Mouse (Mus musculus) forebrain, embryonic 10.5 days (tissue): ENCODE data around the gene Zcchc4. TPM values are rescaled to one million over a fixed set of nuclear protein-coding genes. Genes with fewer than 3 reads are reported as not detected.
"Not testable (repeated sequence)": the region's sequence is repeated elsewhere in the genome, so short reads cannot be mapped to it uniquely, and the experiment has no call there.

Experiments used
- DNase-seq: peaks from one replicate; pipeline ENCODE4 v3.0.0-alpha.2; 2017; ENCODE audit warnings: low spot score; ENCODE audit errors: extremely low spot score
- H3K27ac ChIP-seq: fragments of 300-500 bp; sonication (generic); 2 replicates; pipeline ENCODE4 v1.5.1; 2016; ENCODE audit warnings: mild to moderate bottlenecking
- H3K27me3 ChIP-seq: fragments of 300-500 bp; sonication (generic); 2 replicates; pipeline ENCODE4 v1.6.1; 2016; ENCODE audit warnings: mild to moderate bottlenecking; ENCODE audit not compliant: poor library complexity, severe bottlenecking
- H3K36me3 ChIP-seq: fragments of 300-500 bp; sonication (generic); replicated peaks from 2 replicates; pipeline ENCODE4 v1.6.1; 2016; ENCODE audit warnings: mild to moderate bottlenecking, moderate library complexity
- H3K4me1 ChIP-seq: fragments of 300-500 bp; sonication (generic); 2 replicates; pipeline ENCODE4 v1.6.1; 2016
- H3K4me3 ChIP-seq: fragments of 300-500 bp; sonication (generic); 2 replicates; pipeline ENCODE4 v1.5.1; 2016; ENCODE audit warnings: mild to moderate bottlenecking, moderate library complexity
- H3K9me3 ChIP-seq: fragments of 300-500 bp; sonication (generic); 2 replicates; pipeline ENCODE4 v1.6.1; 2016; ENCODE audit warnings: mild to moderate bottlenecking, moderate library complexity
- WGBS: fragments of 180-500 bp; shearing (Covaris S2); methylation state at CpG from one replicate; pipeline ENCODE4 v1.1.7; 2016; 5-methylcytosine and 5-hydroxymethylcytosine counted together
- polyA plus RNA-seq: library from polyadenylated mRNA; unstranded; fragments of >200 nt; fragmentation: Nextera tagmentation; extraction: Ambion mirVana; gene quantifications from 2 replicates; pipeline ENCODE4 v1.2.1, GENCODE M21; 2016

The Zcchc4 gene
- polyA plus RNA-seq, 1 experiment from 2014 or later: 21.5 TPM

DNA sequence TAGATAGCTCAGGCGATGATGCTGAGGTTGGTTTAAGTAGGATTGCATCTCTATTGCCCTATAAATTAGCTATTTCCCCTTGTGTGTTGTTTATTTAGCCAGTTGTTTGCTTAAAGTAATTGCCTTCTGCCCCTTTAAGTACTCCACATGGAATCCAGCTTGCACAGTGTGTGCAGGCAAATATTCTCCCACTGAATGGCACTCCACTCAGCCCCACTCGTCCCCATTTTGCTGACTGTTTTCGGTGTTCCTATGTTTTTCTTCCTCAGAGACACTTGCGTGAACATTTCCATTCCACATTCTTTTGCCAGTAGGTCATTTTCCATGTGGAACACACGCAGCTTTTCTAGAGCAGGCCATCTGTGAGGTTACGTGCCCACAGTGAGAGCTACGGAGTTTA lies 12.6 kb upstream of the Zcchc4 start:
- Histone ChIP-seq H3K27ac (no peak overlapping the region), H3K9me3 (no peaks in the 10 kb centered on the region), H3K4me1 (no peaks in the 10 kb centered on the region), H3K27me3 (no peaks in the 10 kb centered on the region), H3K4me3 (no peak overlapping the region), H3K36me3 (peaks cover 21% of the 10 kb centered on the region)
- WGBS: 94% methylated on average over 7 of the region's 7 CpGs
- no peak for DNase-seq

DNA sequence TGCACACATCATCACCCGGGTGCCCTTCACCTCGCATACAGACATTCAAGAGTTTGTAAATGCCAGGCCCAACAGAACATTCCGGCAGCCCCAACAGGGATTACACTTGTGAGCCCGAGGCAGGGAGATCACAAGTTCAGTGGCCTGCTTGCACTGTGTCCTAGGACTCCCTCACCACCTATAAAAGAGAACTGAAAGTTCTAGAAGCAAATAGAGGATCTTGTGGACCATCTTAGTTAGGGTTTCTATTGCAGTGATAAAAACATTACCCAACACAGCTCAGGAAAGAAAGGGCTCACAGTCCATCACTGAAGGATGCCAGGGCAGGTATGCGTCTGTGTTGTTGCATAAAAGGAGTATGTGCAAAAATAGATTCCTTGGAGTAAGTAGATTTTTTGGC lies 942 bp upstream of the Zcchc4 start:
- H3K36me3 ChIP-seq: peaks cover 12% of the 10 kb centered on the region

DNA sequence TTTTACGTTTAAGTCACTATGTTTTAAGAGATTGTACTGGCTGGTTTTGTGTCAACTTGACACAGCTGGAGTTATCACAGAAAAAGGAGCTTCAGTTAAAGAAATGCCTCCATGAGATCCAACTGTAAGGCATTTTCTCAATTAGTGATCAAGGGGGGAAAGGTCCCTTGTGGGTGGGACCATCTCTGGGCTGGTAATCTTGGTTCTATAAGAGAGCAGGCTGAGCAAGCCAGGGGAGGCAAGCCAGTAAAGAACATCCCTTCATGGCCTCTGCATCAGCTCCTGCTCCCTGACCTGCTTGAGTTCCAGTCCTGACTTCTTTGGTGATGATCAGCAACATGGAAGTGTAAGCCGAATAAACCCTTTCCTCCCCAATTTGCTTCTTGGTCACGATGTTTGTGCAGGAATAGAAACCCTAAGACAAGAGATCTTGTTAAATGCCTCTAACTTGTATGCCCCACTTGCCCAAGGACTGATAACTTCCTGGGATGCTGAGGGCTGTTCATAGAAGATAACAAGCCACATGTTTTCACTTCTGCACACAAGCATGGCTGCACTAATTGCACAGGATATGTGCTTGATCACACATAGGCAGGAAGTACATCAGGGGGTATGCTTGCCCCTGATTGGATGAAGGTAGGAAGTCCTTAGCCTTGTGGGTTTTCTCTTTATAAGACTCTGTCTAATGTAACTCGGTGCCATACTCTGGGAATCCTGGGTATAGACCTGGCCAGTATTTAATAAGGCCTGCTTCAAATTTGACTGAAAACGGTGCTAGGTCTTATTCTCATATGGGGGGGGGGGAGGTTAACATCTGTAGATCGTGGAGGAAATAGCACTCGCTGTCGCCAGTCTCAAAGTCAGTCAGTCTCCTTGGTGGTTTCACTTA lies 1.5 kb downstream of the Zcchc4 start:
- H3K9me3 ChIP-seq, H3K4me3 ChIP-seq, H3K4me1 ChIP-seq, H3K27ac ChIP-seq, H3K36me3 ChIP-seq, DNase-seq, H3K27me3 ChIP-seq: not testable (repeated sequence)
- WGBS: 92% methylated on average over 8 of the region's 8 CpGs

More for the DNA sequence above, 942 bp upstream of the Zcchc4 start:
- Histone ChIP-seq H3K4me1 (no peaks in the 10 kb centered on the region), H3K27me3 (no peaks in the 10 kb centered on the region), H3K9me3 (no peaks in the 10 kb centered on the region), H3K4me3 (no peak overlapping the region), H3K27ac (no peak overlapping the region)
- WGBS: 91% methylated on average over 5 of the region's 5 CpGs
- no peak for DNase-seq

DNA sequence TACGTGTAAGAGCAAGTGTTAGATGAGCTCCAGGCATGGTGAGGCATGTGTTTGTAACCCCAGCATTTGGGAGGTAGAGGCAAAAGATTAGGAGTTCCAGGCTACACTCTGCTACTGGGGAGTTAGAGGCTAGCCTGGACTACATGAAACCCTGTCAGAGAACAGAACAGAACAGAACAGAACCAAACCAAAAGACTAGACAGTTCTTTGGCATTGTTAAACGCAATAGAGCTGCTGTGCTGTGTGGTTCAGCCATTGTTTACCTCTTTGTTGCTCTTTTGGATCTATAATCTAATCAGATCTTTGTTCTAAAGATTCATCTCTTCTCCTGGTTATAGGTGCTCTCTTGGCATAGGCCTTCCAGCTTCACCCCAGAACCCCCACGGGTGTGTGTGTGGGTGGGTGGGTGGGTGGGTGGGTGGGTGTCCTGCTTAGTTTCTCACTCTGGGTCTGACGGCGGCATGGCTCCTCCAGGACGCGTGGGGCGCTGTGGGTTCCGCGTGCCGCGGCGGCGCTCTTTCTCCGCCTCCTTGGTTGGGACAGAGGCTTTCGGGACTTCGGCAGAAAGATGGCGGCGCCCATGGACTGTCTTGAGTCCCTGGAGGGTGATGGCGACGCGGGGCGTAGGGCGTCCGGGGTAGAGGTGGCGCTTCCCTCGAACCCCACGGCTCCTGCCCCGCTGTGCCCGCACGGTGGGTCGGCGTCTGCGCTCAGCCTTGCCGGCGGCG lies 7.5 kb downstream of the Zcchc4 start:
- Histone ChIP-seq H3K9me3 (no peaks in the 10 kb centered on the region), H3K27me3 (no peaks in the 10 kb centered on the region), H3K4me1 (peaks cover 4% of the 10 kb centered on the region; the same call in 1 of the 2 replicates), H3K36me3 (peaks cover 21% of the 10 kb centered on the region), H3K4me3 (peak overlapping the region; percentile 92), H3K27ac (peak overlapping the region; percentile 93)
- WGBS: 4% methylated on average over 37 of the region's 37 CpGs
- DNase-seq: peak; percentile 87

DNA sequence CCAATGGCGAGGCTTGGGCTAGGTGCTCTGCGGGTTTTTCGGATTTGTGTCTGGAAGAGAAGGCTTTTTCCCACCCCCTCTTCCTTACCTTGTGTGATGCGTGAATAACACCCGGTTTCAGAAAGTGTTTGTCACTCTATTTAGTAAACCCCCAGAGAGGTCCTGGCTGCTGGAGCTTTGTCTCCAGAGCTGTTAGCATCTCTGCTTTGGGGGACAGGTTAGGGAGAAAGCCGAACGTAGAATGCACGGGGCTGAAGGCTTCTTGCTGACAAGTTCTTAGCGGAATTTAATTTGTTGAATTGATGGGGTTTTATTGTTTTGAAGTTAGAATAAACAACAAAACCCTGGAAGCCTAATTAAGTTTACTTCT lies 8.0 kb downstream of the Zcchc4 start:
- DNase-seq: no peak
- H3K36me3 ChIP-seq: peaks cover 23% of the 10 kb centered on the region
- under 1% methylated on average over 9 of the region's 9 CpGs for WGBS
- H3K4me1 ChIP-seq: peaks cover 4% of the 10 kb centered on the region; the same call in 1 of the 2 replicates
- no peaks in the 10 kb centered on the region for H3K27me3 ChIP-seq
- H3K9me3 ChIP-seq: no peaks in the 10 kb centered on the region
- peak overlapping the region; percentile 93 for H3K27ac ChIP-seq
- H3K4me3 ChIP-seq: peak overlapping the region; percentile 92

DNA sequence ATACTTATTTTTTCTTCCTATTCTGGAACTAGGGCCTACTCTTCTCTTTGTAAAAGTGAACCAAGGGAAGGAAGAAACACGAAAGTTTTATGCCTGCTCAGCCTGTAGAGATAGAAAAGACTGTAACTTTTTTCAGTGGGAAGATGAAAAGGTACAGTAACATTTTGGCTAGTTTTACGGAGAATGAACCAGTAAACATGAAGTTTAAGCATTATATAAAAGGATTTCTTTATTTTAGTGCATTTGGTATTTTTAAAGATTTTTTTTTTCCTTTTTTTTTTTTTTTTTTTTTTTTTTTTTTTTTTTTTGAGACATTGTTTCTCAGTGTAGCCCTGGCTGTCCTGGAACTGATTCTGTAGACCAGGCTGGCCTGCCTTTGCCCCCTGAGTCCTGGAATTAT lies 8.7 kb downstream of the Zcchc4 start:
- H3K27ac ChIP-seq: no peak overlapping the region
- peaks cover 4% of the 10 kb centered on the region; the same call in 1 of the 2 replicates for H3K4me1 ChIP-seq
- DNase-seq: no peak
- WGBS: 87% methylated on average over 2 of the region's 2 CpGs
- no peaks in the 10 kb centered on the region for H3K9me3 ChIP-seq
- no peaks in the 10 kb centered on the region for H3K27me3 ChIP-seq
- H3K36me3 ChIP-seq: peaks cover 25% of the 10 kb centered on the region
- H3K4me3 ChIP-seq: peak overlapping the region; percentile 92

DNA sequence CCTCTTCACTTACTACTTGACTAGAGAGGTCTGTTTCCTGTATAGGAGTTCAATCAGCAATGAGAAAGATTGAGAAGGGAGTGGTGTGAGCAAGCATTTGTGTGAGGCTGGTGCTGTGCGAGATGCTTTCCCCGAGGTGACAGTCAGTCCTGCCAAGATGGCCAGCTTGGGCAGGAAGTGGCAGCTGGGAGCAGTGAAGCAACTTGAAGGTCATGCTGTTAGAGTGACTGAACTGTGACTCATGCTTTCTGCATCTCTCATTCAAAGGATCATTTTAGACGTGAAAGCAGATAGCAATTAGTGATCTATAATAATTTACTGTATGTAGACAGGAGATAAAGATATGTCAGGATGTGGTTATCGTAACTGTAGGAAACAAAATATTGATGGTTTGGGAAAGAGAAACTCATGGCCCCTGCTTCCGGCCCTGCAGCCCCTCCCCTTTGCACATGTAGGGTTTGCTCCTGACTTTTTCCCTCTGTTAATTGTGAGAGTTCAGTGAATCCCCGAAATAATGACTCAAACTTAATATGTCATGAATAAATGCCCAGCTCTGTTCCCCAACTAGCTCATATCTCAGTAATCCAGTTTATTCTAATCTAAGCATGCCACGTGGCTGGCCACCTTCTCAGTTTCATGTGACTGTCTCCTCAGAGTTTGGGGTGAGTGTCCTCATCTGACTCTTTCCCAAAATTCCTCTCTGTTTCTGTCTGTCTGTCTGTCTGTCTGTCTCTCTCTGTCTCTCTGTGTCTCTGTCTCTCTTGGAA lies 11.5 kb downstream of the Zcchc4 start:
- WGBS: 90% methylated on average over 7 of the region's 7 CpGs
- Histone ChIP-seq H3K9me3 (no peaks in the 10 kb centered on the region), H3K4me3 (no peak overlapping the region), H3K27me3 (no peaks in the 10 kb centered on the region), H3K36me3 (peaks cover 41% of the 10 kb centered on the region), H3K4me1 (peaks cover 4% of the 10 kb centered on the region; the same call in 1 of the 2 replicates), H3K27ac (no peak overlapping the region)
- no peak for DNase-seq

DNA sequence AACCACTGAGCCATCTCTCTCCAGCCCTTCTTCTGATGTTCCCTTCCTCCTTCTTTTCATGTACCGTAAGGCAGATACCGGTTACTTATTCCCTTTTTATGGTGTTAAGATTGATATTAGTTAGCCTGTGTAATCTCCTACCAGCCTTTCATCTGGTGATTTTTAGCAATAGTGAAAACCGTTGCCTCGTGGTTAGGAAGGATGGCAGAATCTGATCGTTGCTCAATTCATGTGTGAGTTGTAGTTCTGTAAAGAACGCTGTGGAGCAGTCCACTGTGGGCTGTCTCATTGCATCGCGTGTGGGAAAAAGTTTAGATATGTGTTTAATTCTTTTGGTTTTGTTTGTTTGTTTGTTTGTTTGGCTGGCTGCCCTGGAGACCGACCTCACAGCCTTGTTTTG lies 18.0 kb downstream of the Zcchc4 start:
- Histone ChIP-seq H3K27ac (no peak overlapping the region), H3K9me3 (no peaks in the 10 kb centered on the region), H3K4me3 (no peak overlapping the region), H3K36me3 (peaks cover 42% of the 10 kb centered on the region), H3K4me1 (no peaks in the 10 kb centered on the region), H3K27me3 (no peaks in the 10 kb centered on the region)
- DNase-seq: no peak
- WGBS: 96% methylated on average over 9 of the region's 9 CpGs

DNA sequence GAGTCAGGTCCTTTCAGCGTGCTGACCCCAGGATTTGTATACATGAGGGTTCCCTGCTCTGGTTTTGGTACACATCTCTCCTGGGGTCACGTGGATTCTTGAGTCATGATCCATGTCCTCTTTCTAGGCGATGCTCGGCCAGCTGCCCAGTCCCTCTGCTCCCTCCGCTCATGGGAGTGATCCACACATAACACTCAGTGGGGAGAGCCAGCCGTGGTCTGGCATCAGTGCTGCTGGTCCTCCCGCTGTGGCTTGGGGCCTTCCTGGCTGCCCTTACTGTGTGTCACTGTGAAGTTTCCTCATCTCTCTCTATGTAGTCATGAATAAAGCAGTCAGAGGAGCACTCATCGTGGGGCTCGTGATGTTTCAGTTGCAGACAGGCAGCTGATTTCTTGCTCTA lies 18.9 kb downstream of the Zcchc4 start:
- Histone ChIP-seq H3K27ac (no peak overlapping the region), H3K4me1 (no peaks in the 10 kb centered on the region), H3K27me3 (no peaks in the 10 kb centered on the region), H3K36me3 (peaks cover 49% of the 10 kb centered on the region), H3K4me3 (no peak overlapping the region), H3K9me3 (no peaks in the 10 kb centered on the region)
- no peak for DNase-seq
- 92% methylated on average over 9 of the region's 9 CpGs for WGBS

DNA sequence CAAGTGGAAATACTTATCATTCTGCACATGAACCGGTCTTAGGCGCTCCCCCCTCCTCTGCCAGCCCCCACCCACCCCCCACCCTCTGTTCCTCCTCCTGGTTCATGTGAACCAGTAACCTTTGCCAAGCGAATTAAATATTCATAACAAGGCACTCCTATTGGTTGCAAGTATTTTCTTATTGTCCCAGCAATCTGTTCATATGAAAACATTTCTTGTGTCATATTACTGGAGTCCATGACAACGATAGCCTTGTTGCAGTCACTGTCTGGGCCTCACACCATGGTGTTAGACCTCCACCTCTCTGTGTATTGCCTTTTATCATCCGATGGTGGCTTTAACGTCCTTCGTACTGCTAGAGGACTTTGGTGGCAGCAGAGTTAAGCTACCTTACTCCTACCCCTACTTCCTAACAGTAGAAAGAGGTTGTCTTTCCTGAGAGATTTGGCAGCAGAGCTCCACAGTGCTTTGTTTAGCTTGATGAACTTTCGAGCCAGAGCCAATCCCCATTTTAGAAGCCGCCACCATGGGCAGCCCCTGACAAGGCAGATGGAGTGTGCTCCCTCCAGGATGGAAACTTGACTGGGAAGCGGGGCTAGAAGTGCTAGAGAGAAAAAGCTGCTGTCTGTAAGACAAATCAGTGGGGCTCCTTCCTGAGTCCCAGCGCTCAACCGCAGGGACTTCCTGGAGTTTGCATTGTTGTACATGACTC lies 24.2 kb downstream of the Zcchc4 start:
- H3K9me3 ChIP-seq: no peaks in the 10 kb centered on the region
- H3K36me3 ChIP-seq: peaks cover 57% of the 10 kb centered on the region
- DNase-seq: no peak
- no peaks in the 10 kb centered on the region for H3K4me1 ChIP-seq
- WGBS: 91% methylated on average over 12 of the region's 12 CpGs
- no peak overlapping the region for H3K4me3 ChIP-seq
- no peaks in the 10 kb centered on the region for H3K27me3 ChIP-seq
- H3K27ac ChIP-seq: no peak overlapping the region

DNA sequence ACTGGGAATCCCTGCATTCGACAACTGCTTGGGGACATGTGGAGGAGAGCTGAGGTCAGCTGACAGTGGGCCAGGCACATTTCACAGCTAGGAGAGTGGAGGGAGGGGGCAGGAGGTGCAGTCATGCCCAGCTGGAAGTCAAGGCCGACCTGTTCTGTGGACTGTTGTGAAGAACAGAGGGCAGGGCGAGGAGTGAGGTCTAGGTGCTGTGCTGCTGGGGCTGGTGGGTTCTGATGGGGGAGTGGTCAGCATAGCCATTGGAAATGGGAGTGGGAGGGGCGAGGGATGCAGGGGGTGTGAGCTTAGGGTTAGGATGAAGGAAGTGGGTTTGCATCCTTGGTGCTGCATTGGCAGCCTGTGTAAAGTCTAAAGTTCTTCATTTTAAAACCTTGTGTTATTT lies 30.6 kb downstream of the Zcchc4 start:
- Histone ChIP-seq H3K4me3 (no peak overlapping the region), H3K27ac (no peak overlapping the region), H3K36me3 (peaks cover 71% of the 10 kb centered on the region), H3K4me1 (no peaks in the 10 kb centered on the region), H3K9me3 (no peaks in the 10 kb centered on the region), H3K27me3 (no peaks in the 10 kb centered on the region)
- WGBS: 75% methylated on average over 4 of the region's 4 CpGs
- no peak for DNase-seq

DNA sequence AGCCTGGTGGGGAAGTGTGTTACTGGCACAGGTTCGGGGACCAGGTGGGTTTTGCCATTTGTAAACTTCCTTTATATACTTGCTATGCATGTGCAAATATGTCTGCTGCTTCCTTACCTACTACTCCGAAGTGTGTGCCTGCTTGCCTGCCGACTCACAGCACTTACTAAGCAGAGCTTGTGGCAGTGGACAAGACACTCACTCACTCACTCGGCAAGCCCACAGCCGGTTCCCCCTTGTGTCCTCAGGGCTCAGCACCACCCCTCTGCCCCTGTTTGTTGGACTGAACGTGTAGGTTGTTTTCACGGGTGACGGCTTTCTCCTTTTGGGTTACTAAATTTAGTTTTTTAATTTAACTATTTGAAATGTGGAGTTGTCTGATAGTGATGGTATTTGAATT lies 31.1 kb downstream of the Zcchc4 start:
- H3K4me3 ChIP-seq: no peak overlapping the region
- H3K4me1 ChIP-seq: no peaks in the 10 kb centered on the region
- H3K9me3 ChIP-seq: no peaks in the 10 kb centered on the region
- H3K27me3 ChIP-seq: no peaks in the 10 kb centered on the region
- H3K27ac ChIP-seq: no peak overlapping the region
- peaks cover 76% of the 10 kb centered on the region for H3K36me3 ChIP-seq
- 91% methylated on average over 8 of the region's 8 CpGs for WGBS
- DNase-seq: no peak
